Mouse (Mus musculus) frontal cortex, postnatal 25 days (tissue): ENCODE data around the gene Ccdc85c.

Source experiments
- DNase-seq, 2 experiments: peaks; one replicate each; pipeline ENCODE4 v3.0.0; 2022; ENCODE audit warnings: low spot score in 2 of 2

The Ccdc85c gene

GRCm38 (mm10) chr12:108217572-108217971, 57.7 kb downstream of the Ccdc85c start:
- DNase-seq, result peak in 1 of 2 experiments; percentile 55

- no peak for DNase-seq
Measured at GRCm38 (mm10) chr12:108216611-108217370, 58.4 kb downstream of the Ccdc85c start.

GRCm38 (mm10) chr12:108215090-108215489, 60.1 kb downstream of the Ccdc85c start:
- DNase-seq, result no peak

GRCm38 (mm10) chr12:108213090-108214041, 61.9 kb downstream of the Ccdc85c start:
- DNase-seq, result no peak

- no peak for DNase-seq
Measured at GRCm38 (mm10) chr12:108212476-108212875, 62.7 kb downstream of the Ccdc85c start.

- no peak for DNase-seq
Measured at GRCm38 (mm10) chr12:108212071-108212470, 63.2 kb downstream of the Ccdc85c start.

GRCm38 (mm10) chr12:108210623-108211022, 64.6 kb downstream of the Ccdc85c start:
- no peak for DNase-seq

- peak; percentile 62 to 71 for DNase-seq
Measured at GRCm38 (mm10) chr12:108208726-108209438, 66.3 kb downstream of the Ccdc85c start.

- no peak for DNase-seq
Measured at GRCm38 (mm10) chr12:108208216-108208615, 67.0 kb downstream of the Ccdc85c start.

GRCm38 (mm10) chr12:108206641-108207040, 68.6 kb downstream of the Ccdc85c start:
- peak; percentile 64 to 76 for DNase-seq

GRCm38 (mm10) chr12:108204978-108205377, 70.2 kb downstream of the Ccdc85c start:
- DNase-seq, result no peak

GRCm38 (mm10) chr12:108203895-108204294, 71.3 kb downstream of the Ccdc85c start:
- no peak for DNase-seq

- no peak for DNase-seq
Measured at GRCm38 (mm10) chr12:108200094-108200493, 75.1 kb downstream of the Ccdc85c start.

- DNase-seq, result no peak
Measured at GRCm38 (mm10) chr12:108198447-108198846, 76.8 kb downstream of the Ccdc85c start.

- DNase-seq, result no peak
Measured at GRCm38 (mm10) chr12:108195761-108196160, 79.5 kb downstream of the Ccdc85c start.

GRCm38 (mm10) chr12:108193878-108194277, 81.3 kb downstream of the Ccdc85c start:
- no peak for DNase-seq

GRCm38 (mm10) chr12:108187541-108188091, 87.6 kb downstream of the Ccdc85c start:
- DNase-seq, result no peak

GRCm38 (mm10) chr12:108181716-108182115, 93.5 kb downstream of the Ccdc85c start:
- no peak for DNase-seq

GRCm38 (mm10) chr12:108179321-108180266, 95.6 kb downstream of the Ccdc85c start, which contains the start of gene Ccnk:
Ccnk (plus strand) TSS chr12:108179579.
- peak; percentile 96 to 98 for DNase-seq

GRCm38 (mm10) chr12:108179246-108179320, 96.1 kb downstream of the Ccdc85c start, which contains the start of gene Setd3:
Setd3 (minus strand) TSS chr12:108179314.
- DNase-seq, result no peak
